In the genomic region with DNA sequence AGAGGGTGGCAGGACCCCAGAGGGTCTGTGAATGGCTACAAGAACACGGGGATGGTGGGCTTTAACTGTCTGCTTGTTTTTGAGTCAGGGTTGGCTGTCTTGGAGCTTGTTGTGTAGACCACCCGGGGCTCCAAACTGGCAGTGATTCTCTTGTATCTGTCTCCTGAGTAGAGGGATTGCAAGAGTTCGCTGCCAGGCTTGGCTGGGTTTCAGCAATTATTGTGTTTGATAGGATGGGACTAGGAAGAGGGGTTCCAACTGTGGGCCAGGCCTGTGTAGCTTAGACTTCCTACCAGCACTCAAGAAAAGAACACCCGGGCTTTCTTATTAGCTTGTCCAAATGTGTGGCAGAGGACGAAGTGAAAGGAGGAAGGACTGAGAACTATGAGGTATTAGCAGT, we compare ENCODE assay signal across 10 mouse cellular contexts. TPM values are rescaled to one million over a fixed set of nuclear protein-coding genes. Genes with fewer than 3 reads are reported as not detected.
"Had no signal": no experiment of that assay in that cellular context is flagged by ENCODE, and none has a peak within 500 bp of the region (broad histone marks: within the 10 kb centered on the region; RNA-seq: fewer than 3 reads in every experiment).

No protein-coding gene starts in this region.

- H3K36me3 ChIP-seq: limb, embryonic 13.5 days; midbrain, embryonic 13.5 days; neural tube, embryonic 15.5 days had no signal

- H3K27me3 ChIP-seq: limb, embryonic 13.5 days; midbrain, embryonic 13.5 days; neural tube, embryonic 15.5 days had no signal

- H3K4me1 ChIP-seq: limb, embryonic 13.5 days; midbrain, embryonic 13.5 days; neural tube, embryonic 15.5 days had no signal

- H3K9me3 ChIP-seq: limb, embryonic 13.5 days; midbrain, embryonic 13.5 days; neural tube, embryonic 15.5 days had no signal

- DNase-seq: lung, adult 18-20 months; thymus, adult 18-20 months; thymus, postnatal 14 days had no signal

- H3K9ac ChIP-seq: limb, embryonic 13.5 days; liver, embryonic 14.5 days; midbrain, embryonic 13.5 days; neural tube, embryonic 15.5 days had no signal

- H3K4me3 ChIP-seq: limb, embryonic 13.5 days; midbrain, embryonic 13.5 days; myocyte; neural tube, embryonic 15.5 days had no signal

- H3K4me2 ChIP-seq: limb, embryonic 13.5 days; midbrain, embryonic 13.5 days; neural tube, embryonic 15.5 days had no signal

- ATAC-seq: midbrain, embryonic 13.5 days had no signal

- H3K27ac ChIP-seq: kidney, postnatal 0 days; limb, embryonic 13.5 days; liver, embryonic 14.5 days; midbrain, embryonic 13.5 days; neural tube, embryonic 15.5 days had no signal

RNA-seq across cellular contexts. Expression of gene Adam23, which starts 44.6 kb away (rescaled TPM):
- total RNA-seq: megakaryocyte-erythroid progenitor cell, adult 5-6 weeks had no signal
